Mouse (Mus musculus): Measurements from ENCODE around the gene Zfyve28.

Gene Zfyve28

GRCm38 (mm10) chr5:34288154-34288716, at the start of gene Zfyve28, which contains the start of gene Cfap99:
Gene Zfyve28 (minus strand): TSS chr5:34288449.
Gene Cfap99 (plus strand): TSS chr5:34288600.
- peak; percentile 92 for DNase-seq (ENCODE audit: low spot score)

GRCm38 (mm10) chr5:34336775-34337450, 48.7 kb upstream of the Zfyve28 start:
- DNase-seq (ENCODE audit: low spot score): peak; percentile 82

GRCm38 (mm10) chr5:34336097-34336774, 48.0 kb upstream of the Zfyve28 start, which contains the start of gene Rnf4:
Gene Rnf4 (plus strand): TSS chr5:34336289.
- DNase-seq (ENCODE audit: low spot score): peak; percentile 99

- DNase-seq (ENCODE audit: low spot score): peak; percentile 47
These were observed 47.4 kb upstream of the Zfyve28 start for GRCm38 (mm10) chr5:34335539-34336096.

GRCm38 (mm10) chr5:34334081-34334480, 45.8 kb upstream of the Zfyve28 start:
- DNase-seq (ENCODE audit: low spot score): no peak

GRCm38 (mm10) chr5:34330136-34330535, 41.9 kb upstream of the Zfyve28 start:
- no peak for DNase-seq (ENCODE audit: low spot score)

GRCm38 (mm10) chr5:34326875-34327576, 38.8 kb upstream of the Zfyve28 start:
- peak; percentile 66 for DNase-seq (ENCODE audit: low spot score)

- peak; percentile 16 for DNase-seq (ENCODE audit: low spot score)
These were observed 38.0 kb upstream of the Zfyve28 start for GRCm38 (mm10) chr5:34326249-34326691.

- DNase-seq (ENCODE audit: low spot score): no peak
These were observed 37.0 kb upstream of the Zfyve28 start for GRCm38 (mm10) chr5:34325286-34325685.

- no peak for DNase-seq (ENCODE audit: low spot score)
These were observed 33.0 kb upstream of the Zfyve28 start for GRCm38 (mm10) chr5:34321236-34321635.

- no peak for DNase-seq (ENCODE audit: low spot score)
These were observed 31.3 kb upstream of the Zfyve28 start for GRCm38 (mm10) chr5:34319491-34320034.

- no peak for DNase-seq (ENCODE audit: low spot score)
These were observed 20.8 kb upstream of the Zfyve28 start for GRCm38 (mm10) chr5:34309016-34309415.

- no peak for DNase-seq (ENCODE audit: low spot score)
These were observed 14.1 kb upstream of the Zfyve28 start for GRCm38 (mm10) chr5:34302377-34302776.

GRCm38 (mm10) chr5:34298937-34299535, 10.8 kb upstream of the Zfyve28 start:
- DNase-seq (ENCODE audit: low spot score): no peak

GRCm38 (mm10) chr5:34298061-34298460, 9.8 kb upstream of the Zfyve28 start:
- DNase-seq (ENCODE audit: low spot score): no peak

- DNase-seq (ENCODE audit: low spot score): no peak
These were observed 6.9 kb upstream of the Zfyve28 start for GRCm38 (mm10) chr5:34295141-34295540.

GRCm38 (mm10) chr5:34294696-34295095, 6.4 kb upstream of the Zfyve28 start:
- DNase-seq (ENCODE audit: low spot score): no peak

- DNase-seq (ENCODE audit: low spot score): no peak
These were observed 5.1 kb upstream of the Zfyve28 start for GRCm38 (mm10) chr5:34293363-34293762.

- no peak for DNase-seq (ENCODE audit: low spot score)
These were observed 1.0 kb upstream of the Zfyve28 start for GRCm38 (mm10) chr5:34289286-34289685.

- peak; percentile 24 for DNase-seq (ENCODE audit: low spot score)
These were observed 457 bp downstream of the Zfyve28 start for GRCm38 (mm10) chr5:34287838-34288145.
